Mouse (Mus musculus) CH12.LX (cell line): ENCODE measurements around the gene Fermt3. TPM values are rescaled to one million over a fixed set of nuclear protein-coding genes. Genes with fewer than 3 reads are reported as not detected.

Source experiments
- DNase-seq: peaks from one replicate; pipeline ENCODE4 v3.0.0-alpha.2; 2013; ENCODE audit errors: extremely low read depth
- H3K27ac ChIP-seq: 2 replicates; pipeline ENCODE4 v1.5.1; 2012; ENCODE audit warnings: low read depth, mild to moderate bottlenecking, control low read depth, moderate library complexity; ENCODE audit not compliant: insufficient read depth
- H3K27me3 ChIP-seq: replicated peaks from 2 replicates; pipeline ENCODE3; 2012; ENCODE audit warnings: inconsistent platforms
- H3K36me3 ChIP-seq, 2 experiments: replicated peaks in 1 of 2; 2 replicates each; pipeline versions ENCODE3 to v1.6.1; 2012; ENCODE audit warnings: inconsistent platforms in 1 of 2, low read length in 1 of 2, mild to moderate bottlenecking in 1 of 2, mixed read lengths in 1 of 2, moderate library complexity in 1 of 2; ENCODE audit not compliant: control insufficient read depth in 1 of 2, insufficient read depth in 1 of 2
- H3K4me1 ChIP-seq, 2 experiments: 2 replicates each; pipeline ENCODE4 v1.6.1; 2012; ENCODE audit warnings: inconsistent platforms in 1 of 2, moderate library complexity in 1 of 2; ENCODE audit not compliant: insufficient read depth in 2 of 2, control insufficient read depth in 1 of 2
- H3K4me2 ChIP-seq: 2 replicates; pipeline ENCODE4 v1.6.1; 2012; ENCODE audit warnings: low read depth, mild to moderate bottlenecking, control low read depth; ENCODE audit not compliant: poor library complexity, insufficient read depth, severe bottlenecking
- H3K4me3 ChIP-seq, 3 experiments: fragments of 150-350 bp in 1 of 3; sonication (generic) in 1 of 3; replicated peaks in 1 of 3; 2 replicates each; pipeline versions ENCODE3 to v1.5.1; 2011 to 2012; ENCODE audit warnings: low read depth in 2 of 3, low read length in 2 of 3, mild to moderate bottlenecking in 2 of 3, moderate library complexity in 2 of 3, control low read depth in 1 of 3, improper control_type of control experiment in 1 of 3, inconsistent platforms in 1 of 3, mixed read lengths in 1 of 3; ENCODE audit not compliant: poor library complexity in 1 of 3
- H3K79me2 ChIP-seq: replicated peaks from 2 replicates; pipeline ENCODE4 v1.6.1; 2012; ENCODE audit warnings: mild to moderate bottlenecking, moderate library complexity; ENCODE audit not compliant: control insufficient read depth, poor library complexity, insufficient read depth, severe bottlenecking; ENCODE audit errors: extremely low read depth
- H3K9ac ChIP-seq: 2 replicates; pipeline ENCODE4 v1.6.1; 2012; ENCODE audit warnings: low read depth, mild to moderate bottlenecking, control low read depth, moderate library complexity; ENCODE audit not compliant: insufficient read depth
- H3K9me3 ChIP-seq: replicated peaks from 2 replicates; pipeline ENCODE3; 2012; ENCODE audit warnings: low read length, inconsistent platforms, mixed read lengths
- CHD1 ChIP-seq: IDR thresholded peaks from 2 replicates; pipeline ENCODE4 v1.6.1; 2012; ENCODE audit warnings: low read depth, low read length, improper control_type of control experiment, inconsistent platforms
- E2F4 ChIP-seq: IDR thresholded peaks from 2 replicates; pipeline ENCODE4 v1.6.1; 2011; ENCODE audit warnings: low read depth, low read length, improper control_type of control experiment; ENCODE audit not compliant: insufficient replicate concordance
- ELF1 ChIP-seq: IDR thresholded peaks from 2 replicates; pipeline ENCODE4 v1.6.1; 2014; ENCODE audit warnings: low read depth, mild to moderate bottlenecking, inconsistent platforms, low read length, improper control_type of control experiment
- EP300 ChIP-seq: IDR thresholded peaks from 2 replicates; pipeline ENCODE4 v1.6.1; 2011; ENCODE audit warnings: low read length, improper control_type of control experiment
- ETS1 ChIP-seq: conservative IDR thresholded peaks from 2 replicates; pipeline ENCODE4 v1.6.1; 2012; ENCODE audit warnings: low read depth, mild to moderate bottlenecking, inconsistent platforms, low read length, improper control_type of control experiment, moderate library complexity
- GABPA ChIP-seq: IDR thresholded peaks from 2 replicates; pipeline ENCODE4 v1.6.1; 2012; ENCODE audit warnings: low read depth, low read length, improper control_type of control experiment, inconsistent platforms; ENCODE audit not compliant: insufficient replicate concordance
- HCFC1 ChIP-seq: IDR thresholded peaks from 2 replicates; pipeline ENCODE4 v1.6.1; 2012; ENCODE audit warnings: low read depth, mild to moderate bottlenecking, inconsistent platforms, low read length, improper control_type of control experiment
- IRF4 ChIP-seq: IDR thresholded peaks from 2 replicates; pipeline ENCODE4 v1.6.1; 2014; ENCODE audit warnings: low read depth, mild to moderate bottlenecking, inconsistent platforms, low read length, improper control_type of control experiment
- JUN ChIP-seq: IDR thresholded peaks from 2 replicates; pipeline ENCODE4 v1.6.1; 2011; ENCODE audit warnings: low read depth, mild to moderate bottlenecking, low read length, improper control_type of control experiment, moderate library complexity; ENCODE audit not compliant: insufficient read depth
- JUND ChIP-seq: conservative IDR thresholded peaks from 2 replicates; pipeline ENCODE4 v1.6.1; 2011; ENCODE audit warnings: low read depth, low read length, improper control_type of control experiment
- MAFK ChIP-seq: IDR thresholded peaks from 2 replicates; pipeline ENCODE4 v1.6.1; 2011; ENCODE audit warnings: low read length, improper control_type of control experiment; ENCODE audit not compliant: insufficient replicate concordance
- MEF2A ChIP-seq: IDR thresholded peaks from 2 replicates; pipeline ENCODE4 v1.6.1; 2014; ENCODE audit warnings: low read depth, mild to moderate bottlenecking, inconsistent platforms, low read length, improper control_type of control experiment, borderline replicate concordance
- NRF1 ChIP-seq: IDR thresholded peaks from 2 replicates; pipeline ENCODE4 v1.6.1; 2014; ENCODE audit warnings: low read depth, mild to moderate bottlenecking, inconsistent platforms, low read length, improper control_type of control experiment, moderate library complexity
- RAD21 ChIP-seq: IDR thresholded peaks from 2 replicates; pipeline ENCODE4 v1.6.1; 2011; ENCODE audit warnings: low read depth, mild to moderate bottlenecking, low read length, improper control_type of control experiment, moderate library complexity
- SIN3A ChIP-seq: IDR thresholded peaks from 2 replicates; pipeline ENCODE4 v1.6.1; 2012; ENCODE audit warnings: low read length, improper control_type of control experiment, inconsistent platforms
- SMC3 ChIP-seq: IDR thresholded peaks from 2 replicates; pipeline ENCODE4 v1.6.1; 2011; ENCODE audit warnings: low read depth, low read length, improper control_type of control experiment
- TBP ChIP-seq: conservative IDR thresholded peaks from 2 replicates; pipeline ENCODE4 v1.6.1; 2011; ENCODE audit warnings: low read depth, low read length, improper control_type of control experiment
- UBTF ChIP-seq: IDR thresholded peaks from 2 replicates; pipeline ENCODE4 v1.6.1; 2012; ENCODE audit warnings: low read depth, mild to moderate bottlenecking, inconsistent platforms, low read length, improper control_type of control experiment, moderate library complexity
- USF2 ChIP-seq: conservative IDR thresholded peaks from 2 replicates; pipeline ENCODE4 v1.6.1; 2011; ENCODE audit warnings: low read depth, low read length, improper control_type of control experiment
- ZNF384 ChIP-seq: IDR thresholded peaks from 2 replicates; pipeline ENCODE4 v1.6.1; 2012; ENCODE audit warnings: low read depth, low read length, improper control_type of control experiment, inconsistent platforms
- dilution Hi-C: fragments of 300-500 bp; cut with MboI; formaldehyde crosslinking; loops from 2 replicates; pipeline ENCODE4 v1.14.3; 2020; ENCODE audit warnings: low sequenced_read_pairs; ENCODE audit not compliant: extremely low pct_unique_long_range_greater_than_20kb, extremely low pct_ligation_motif_present
- in situ Hi-C: fragments of 300-500 bp; cut with MboI; formaldehyde crosslinking; loops from 3 replicates; pipeline ENCODE4 v1.14.3; 2019; ENCODE audit warnings: low sequenced_read_pairs, low pct_ligation_motif_present, low pct_unique_long_range_greater_than_20kb, mixed read lengths
- polyA plus RNA-seq: library from polyadenylated mRNA; unstranded; fragments of >175 nt; gene quantifications from 2 replicates; pipeline ENCODE4 v1.2.1, GENCODE M21; 2012; ENCODE audit warnings: low read depth; ENCODE audit not compliant: insufficient read length
- total RNA-seq, 2 experiments: library from RNA; depleted of rRNA; stranded (reverse); fragments of 300-350 nt in 1 of 2; fragments of >200 nt in 1 of 2; gene quantifications; 2 replicates each; pipeline ENCODE4 v1.2.3; 2012 to 2014

The Fermt3 gene
- total and polyA plus RNA-seq, 3 experiments, result 47.0 to 65.1 (median 57.4) TPM

- peaks cover 0 to 40% of the 10 kb centered on the region in 2 experiments; a peak in 2 of 4 replicates for H3K4me1 ChIP-seq
- dilution Hi-C loops, result no loop called here
- no peaks in the 10 kb centered on the region for H3K27me3 ChIP-seq
- H3K79me2 ChIP-seq, result no peaks in the 10 kb centered on the region
- no peak overlapping the region for H3K27ac ChIP-seq
- DNase-seq, result peak; percentile 45
- H3K4me3 ChIP-seq, result no peak overlapping the region
- no peak overlapping the region for H3K9ac ChIP-seq
- in situ Hi-C loops, result no loop called here
- H3K36me3 ChIP-seq, result peaks cover 50 to 65% of the 10 kb centered on the region in 2 experiments
- no peak overlapping the region for H3K4me2 ChIP-seq
- H3K9me3 ChIP-seq, result no peaks in the 10 kb centered on the region
- TF ChIP-seq ZNF384 (0 out of 2 replicates have a peak, but pooled peaks have one; percentile 22), ELF1 (no peak)
These were observed 19.8 kb downstream of the Fermt3 start for GRCm38 (mm10) chr19:6999360-7000063.

GRCm38 (mm10) chr19:6997721-6998290, 21.5 kb downstream of the Fermt3 start:
- dilution Hi-C loops, result no loop called here
- no peak overlapping the region for H3K27ac ChIP-seq
- in situ Hi-C loops, result no loop called here
- no peak for TF ChIP-seq JUND
- no peak for TF ChIP-seq ETS1
- no peak for TF ChIP-seq EP300
- TF ChIP-seq GABPA, result no peak
- TF ChIP-seq MAFK, result no peak
- no peak for TF ChIP-seq TBP
- TF ChIP-seq USF2, result no peak
- no peak for TF ChIP-seq CHD1
- TF ChIP-seq SMC3, result no peak
- TF ChIP-seq UBTF, result no peak
- TF ChIP-seq IRF4, result no peak
- no peak for TF ChIP-seq SIN3A
- no peak for TF ChIP-seq HCFC1
- TF ChIP-seq MEF2A, result no peak
- TF ChIP-seq JUN, result no peak
- TF ChIP-seq E2F4, result no peak
- no peak for TF ChIP-seq RAD21
- no peak for TF ChIP-seq NRF1
- no peaks in the 10 kb centered on the region for H3K79me2 ChIP-seq
- H3K9me3 ChIP-seq, result no peaks in the 10 kb centered on the region
- H3K4me2 ChIP-seq, result no peak overlapping the region
- H3K27me3 ChIP-seq, result no peaks in the 10 kb centered on the region
- H3K4me1 ChIP-seq, result peaks cover 4 to 51% of the 10 kb centered on the region in 2 experiments
- DNase-seq, result no peak
- no peak overlapping the region for H3K4me3 ChIP-seq
- H3K9ac ChIP-seq, result no peak overlapping the region
- peaks cover 42 to 51% of the 10 kb centered on the region in 2 experiments for H3K36me3 ChIP-seq
